Mouse (Mus musculus) neutrophil, adult 83 days (primary cell): ENCODE results near the gene Ralb. TPM values are rescaled to one million over a fixed set of nuclear protein-coding genes. Genes with fewer than 3 reads are reported as not detected.

Source experiments
- total RNA-seq, 2 experiments: library from RNA; stranded (reverse); gene quantifications; one replicate each; pipeline ENCODE4 v1.2.4; 2023

The Ralb gene
- 10 to 100 TPM; 83.1 to 88.3 TPM for total RNA-seq

DNA sequence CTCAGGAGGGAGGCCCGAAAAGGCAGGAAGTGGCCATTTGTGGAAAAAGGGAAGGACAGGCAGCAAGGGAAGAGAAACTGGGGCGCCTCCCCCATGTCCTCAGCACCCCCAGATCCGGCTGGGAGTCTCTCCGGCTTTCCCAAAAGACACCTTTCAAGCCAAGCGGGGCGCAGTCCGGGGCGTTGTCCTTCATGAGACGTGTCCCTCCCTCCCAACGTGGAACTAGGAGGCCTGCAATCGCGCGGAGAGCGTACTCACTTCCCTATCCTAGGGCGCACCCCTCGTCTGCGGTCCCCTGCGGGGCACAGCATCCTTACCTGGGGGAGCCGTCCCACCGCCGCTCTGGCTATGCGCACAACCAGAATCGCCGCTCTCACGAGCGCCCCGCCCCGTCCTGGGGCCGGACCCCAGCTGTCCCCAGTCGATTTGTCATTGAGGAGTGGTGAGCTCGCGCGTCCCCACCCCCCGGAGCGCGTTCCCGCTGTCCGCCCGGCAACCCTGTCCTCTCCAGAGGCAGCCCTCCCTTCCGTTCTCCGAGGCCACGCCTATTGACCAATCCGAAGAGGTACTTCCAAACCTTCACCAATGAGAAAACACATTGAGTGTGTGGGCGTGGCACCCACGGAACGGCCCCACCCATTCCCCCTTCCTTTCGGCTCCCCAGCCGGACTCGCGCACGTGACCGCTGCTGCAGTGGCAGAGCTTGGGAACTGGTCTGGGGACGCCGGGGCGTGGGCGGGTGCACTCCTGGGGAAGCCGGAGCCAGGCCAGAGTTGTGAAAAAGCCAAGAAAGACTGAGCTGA, at the start of gene Ralb:
Gene Ralb, minus strand, starts transcription at position 535 of the 803 bp plus-strand sequence.

DNA sequence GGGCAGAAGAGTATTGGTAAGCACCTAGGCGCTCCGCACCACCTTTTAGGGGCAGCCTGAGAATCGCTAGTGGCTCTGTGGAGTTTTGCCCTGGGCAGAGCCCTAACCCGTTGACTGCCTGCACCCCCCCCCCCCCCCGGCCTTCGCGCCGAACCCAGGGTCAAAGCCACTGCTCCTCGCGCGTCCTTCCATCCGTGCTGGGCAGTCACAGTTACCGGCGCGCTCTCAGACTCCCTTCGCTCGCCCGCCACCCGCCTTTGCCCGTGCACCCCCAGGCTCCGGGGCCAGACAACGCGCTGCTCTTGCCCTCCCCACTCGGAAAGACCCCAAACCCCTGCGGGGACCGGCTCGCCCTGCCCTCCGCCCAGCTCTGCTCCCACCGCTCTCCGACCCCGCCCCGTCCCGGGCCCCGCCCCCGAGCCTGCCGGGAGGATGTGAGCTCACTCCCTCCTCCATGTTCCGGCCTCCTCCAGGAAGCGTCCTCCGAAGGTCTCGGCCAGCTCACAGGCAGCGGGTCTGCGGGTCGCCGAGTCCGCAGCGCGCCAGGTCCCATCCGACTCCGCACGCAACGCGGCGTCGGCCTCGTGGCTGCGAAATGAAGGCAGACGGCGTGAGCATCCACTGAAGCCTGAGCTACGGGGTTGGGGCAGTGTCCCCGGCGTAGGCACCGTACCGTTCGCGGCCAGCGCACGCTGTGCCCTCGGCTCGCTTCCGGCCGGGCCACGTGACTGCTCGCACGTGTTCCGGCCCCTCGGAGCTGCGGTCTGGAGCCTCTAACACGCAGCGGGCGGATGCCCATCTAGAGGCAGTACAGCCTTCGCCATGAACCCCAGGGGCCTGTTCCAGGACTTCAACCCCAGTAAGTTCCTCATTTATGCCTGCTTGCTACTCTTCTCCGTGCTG, 21.3 kb upstream of the Ralb start, which contains the start of gene Tmem185b:
Gene Tmem185b, plus strand, starts transcription at position 472 of the 903 bp plus-strand sequence.

DNA sequence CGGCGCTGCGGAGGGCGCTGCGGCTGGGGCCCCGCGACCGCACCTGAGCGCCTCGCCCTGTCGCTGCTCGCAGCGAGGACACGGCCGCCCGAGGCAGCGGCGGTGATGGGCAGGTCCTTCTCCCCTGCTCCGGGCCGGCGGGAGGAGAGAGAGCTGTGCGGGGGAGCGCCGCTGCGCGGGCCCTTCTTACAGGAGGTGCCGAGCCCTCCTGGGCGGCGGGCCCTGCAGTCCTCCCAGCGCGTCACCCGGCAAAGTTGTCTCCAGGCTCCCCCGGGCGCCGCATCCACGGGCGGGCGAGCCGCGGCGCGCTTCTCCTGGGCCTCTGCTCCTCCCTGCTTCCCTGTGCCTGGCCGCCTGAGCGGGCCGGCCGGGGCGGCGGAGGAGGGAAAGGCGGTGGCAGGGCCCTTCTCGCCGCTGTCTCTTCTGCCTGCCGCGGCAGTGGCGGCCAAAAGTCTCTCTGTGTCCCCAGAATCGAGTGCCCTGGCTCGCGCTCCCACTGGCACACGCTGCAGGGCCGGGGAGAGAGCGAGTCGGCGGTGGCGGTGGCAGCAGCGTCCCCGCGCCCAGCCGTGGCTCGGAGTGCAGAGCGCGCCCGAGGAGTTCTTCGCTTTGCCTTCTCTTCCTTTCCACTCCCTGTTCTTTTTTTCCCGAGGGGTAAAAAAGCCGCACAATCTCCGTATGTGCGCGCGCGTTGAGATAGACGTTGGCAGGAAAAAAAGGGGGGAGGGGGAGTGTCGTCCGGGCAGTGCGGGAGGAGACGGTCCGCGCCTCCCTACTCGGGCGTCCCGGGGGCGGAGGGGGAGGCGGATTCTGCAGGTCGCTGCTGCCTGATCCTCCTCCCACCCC, 82.8 kb downstream of the Ralb start, which contains the start of gene Inhbb:
Gene Inhbb, minus strand, starts transcription at position 673 of the 846 bp plus-strand sequence.

Other genes starting within 250 kb of the Ralb start
- gene Inhbb, start 82.5 kb downstream of the Ralb start, total RNA-seq: under 1 TPM in 1 of 2 experiments, not detected in 1; 0.09 TPM
- gene Tmem185b, start 21.4 kb upstream of the Ralb start, total RNA-seq: 10 to 100 TPM; 26.2 to 31.1 TPM
- gene Epb41l5, start 144.2 kb upstream of the Ralb start, total RNA-seq: under 1 TPM; 0.44 to 0.55 TPM